Mouse (Mus musculus) heart, adult 9 months (tissue): ENCODE measurements around the gene Fblim1.
A peak's percentile ranks its signal among the peaks of the same experiment; 100 is the strongest.

ENCODE experiments used
- DNase-seq, 2 experiments: peaks; one replicate each; pipeline ENCODE4 v3.0.0; 2022; ENCODE audit warnings: low spot score in 2 of 2

Fblim1 gene

GRCm38 (mm10) chr4:141625774-141626550, 20.1 kb upstream of the Fblim1 start:
- no peak for DNase-seq

- DNase-seq: peak in 1 of 2 experiments; percentile 37
Measured at GRCm38 (mm10) chr4:141624983-141625773, 19.3 kb upstream of the Fblim1 start.

DNA sequence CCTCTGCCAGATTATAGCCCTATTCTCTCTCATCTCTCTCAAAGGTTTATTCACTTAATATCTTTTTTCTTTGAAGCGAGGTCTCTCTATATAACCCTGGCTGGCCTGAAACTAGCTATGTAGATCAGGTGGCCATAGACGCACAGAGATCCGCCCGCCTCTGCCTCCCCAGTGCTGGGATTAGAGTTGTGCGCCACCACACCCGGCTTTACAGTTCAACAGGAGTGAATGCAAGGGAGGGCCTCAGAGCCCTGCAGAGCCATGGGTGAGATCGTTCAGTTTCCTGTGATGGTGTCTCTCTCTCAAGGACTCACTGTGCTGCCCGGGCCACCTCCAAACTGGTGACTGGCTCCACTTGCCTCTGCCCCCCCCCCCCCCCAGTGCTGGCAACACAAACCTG, 18.2 kb upstream of the Fblim1 start:
- DNase-seq: no peak

GRCm38 (mm10) chr4:141623666-141624065, 17.8 kb upstream of the Fblim1 start, which contains the start of gene Slc25a34:
TSS of gene Slc25a34 (minus strand) at chr4:141623821.
- peak; percentile 86 to 90 for DNase-seq

- no peak for DNase-seq
Measured at GRCm38 (mm10) chr4:141623037-141623436, 17.1 kb upstream of the Fblim1 start.

- DNase-seq: no peak
Measured at GRCm38 (mm10) chr4:141622580-141622979, 16.7 kb upstream of the Fblim1 start.

DNA sequence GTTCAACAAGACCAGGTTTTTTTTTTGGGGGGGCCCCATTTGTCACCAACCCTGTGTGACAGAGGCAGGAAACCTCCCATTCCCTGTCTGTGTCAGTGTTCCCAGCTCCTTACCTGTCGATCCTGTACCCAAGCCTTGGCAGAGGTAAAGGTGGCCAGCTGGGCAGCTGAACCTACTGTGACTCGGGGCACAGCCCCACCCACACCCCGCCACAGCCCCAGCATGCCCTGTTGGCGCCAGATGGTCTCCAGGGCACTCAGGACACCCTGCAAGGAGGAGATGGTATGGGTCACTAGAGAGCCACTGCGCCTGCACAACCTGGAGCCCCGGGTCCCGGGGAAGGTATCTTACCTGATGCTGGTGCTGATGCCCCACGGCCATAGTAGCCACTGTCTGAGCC, 16.2 kb upstream of the Fblim1 start:
- no peak for DNase-seq

DNA sequence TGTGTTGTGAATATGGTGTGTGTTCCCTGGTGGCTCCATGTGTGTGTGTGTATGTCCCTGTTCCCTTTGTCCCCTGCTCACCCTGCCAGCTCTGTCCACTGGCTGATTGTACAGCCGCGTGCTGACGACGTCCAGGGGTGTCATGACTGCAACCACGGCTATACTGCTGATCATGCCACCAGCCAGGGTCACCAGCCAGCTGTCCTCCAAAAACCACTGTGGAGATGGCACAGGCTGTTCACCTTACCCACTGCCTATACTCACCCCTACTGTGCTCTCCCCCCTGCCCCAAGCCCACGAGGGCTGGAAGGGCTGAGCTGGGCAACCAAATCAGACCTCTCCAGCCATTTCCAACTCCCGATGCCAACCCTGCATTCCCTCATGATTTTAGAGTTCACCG, 15.4 kb upstream of the Fblim1 start:
- no peak for DNase-seq

DNA sequence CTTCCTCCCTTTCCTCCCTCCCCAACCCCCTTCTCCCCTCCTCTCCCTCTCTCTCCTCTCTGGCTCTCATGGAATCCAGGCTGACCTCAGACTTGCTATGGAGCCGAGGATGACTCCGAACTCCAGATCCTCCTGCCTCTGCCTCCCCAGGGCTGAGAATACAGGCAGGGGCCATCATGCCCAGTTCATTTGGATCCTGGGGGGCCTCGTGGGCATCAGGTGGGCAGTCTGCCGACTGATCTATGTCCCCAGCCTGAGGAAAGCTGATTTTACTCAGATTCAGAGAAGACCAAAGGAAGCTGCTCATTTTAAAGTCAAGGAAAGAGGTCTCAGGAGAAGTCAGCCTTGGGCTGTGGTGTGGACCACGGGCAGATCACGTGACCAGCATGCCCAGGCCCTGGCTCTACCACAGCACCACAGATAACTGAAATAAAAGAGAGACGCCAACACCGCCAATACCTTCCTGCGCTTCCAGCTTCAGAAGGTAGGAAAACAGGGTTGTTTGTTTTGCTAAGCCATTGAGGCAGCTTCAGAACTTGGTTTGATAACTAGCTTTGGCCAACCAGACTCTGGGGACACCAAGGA, 13.5 kb upstream of the Fblim1 start:
- no peak for DNase-seq

DNA sequence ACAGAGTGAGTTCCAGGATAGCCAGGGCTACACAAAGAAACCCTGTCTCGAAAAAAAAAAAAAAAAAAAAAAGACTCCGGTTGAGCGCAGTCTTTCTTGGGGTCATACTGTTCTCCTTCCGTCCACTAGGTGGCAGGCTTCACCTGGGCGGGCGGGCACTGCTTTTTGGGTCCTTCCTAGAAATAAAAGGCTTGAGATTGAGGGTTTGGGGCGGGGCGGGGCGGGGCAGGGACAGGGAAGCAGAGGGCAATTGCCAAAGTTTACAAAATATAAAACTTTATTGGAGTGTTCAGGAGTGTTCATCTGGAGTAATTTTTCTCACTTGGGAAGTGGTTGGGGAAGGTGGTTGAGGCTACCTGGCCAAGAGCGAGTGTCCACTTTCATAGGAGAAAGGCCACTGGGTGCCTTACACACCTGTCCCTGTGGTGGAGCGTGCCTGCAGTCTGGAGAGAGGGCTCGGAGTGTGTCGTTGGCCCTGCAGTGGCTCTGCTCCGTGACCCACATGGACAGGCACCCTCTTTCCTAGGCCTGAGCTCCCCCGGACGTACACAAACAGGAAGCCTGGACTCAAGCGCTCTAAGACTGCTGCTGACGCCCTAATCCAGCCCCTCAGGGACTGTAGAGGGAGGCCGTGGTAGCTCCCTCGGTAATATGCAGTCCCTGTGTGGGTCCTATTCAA, 12.8 kb upstream of the Fblim1 start, which contains the start of gene Tmem82:
TSS of gene Tmem82 (minus strand) at position 69 of the 679 bp plus-strand sequence.
- DNase-seq: peak in 1 of 2 experiments; percentile 55

GRCm38 (mm10) chr4:141617863-141618564, 12.1 kb upstream of the Fblim1 start:
- DNase-seq: no peak

DNA sequence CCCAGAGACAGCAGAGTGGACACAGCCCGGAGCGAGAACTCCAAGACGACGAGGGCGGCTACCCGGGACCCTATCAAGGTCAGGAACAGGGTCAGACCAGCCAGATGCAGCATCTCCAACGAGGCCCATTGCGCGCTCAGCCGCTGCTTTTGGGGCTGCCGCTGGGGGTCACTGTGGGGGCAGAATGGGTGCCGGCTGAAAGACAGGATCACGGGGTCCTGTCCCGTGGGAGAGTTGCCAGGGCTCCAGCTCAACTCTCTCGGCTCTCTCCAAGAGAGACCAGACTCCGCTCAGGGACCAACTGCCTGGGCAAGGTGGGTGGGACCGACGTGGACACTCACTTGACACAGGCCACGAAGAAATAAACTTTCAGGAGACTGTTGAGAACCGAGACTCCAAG, 11.4 kb upstream of the Fblim1 start:
- DNase-seq: peak; percentile 62 to 66

DNA sequence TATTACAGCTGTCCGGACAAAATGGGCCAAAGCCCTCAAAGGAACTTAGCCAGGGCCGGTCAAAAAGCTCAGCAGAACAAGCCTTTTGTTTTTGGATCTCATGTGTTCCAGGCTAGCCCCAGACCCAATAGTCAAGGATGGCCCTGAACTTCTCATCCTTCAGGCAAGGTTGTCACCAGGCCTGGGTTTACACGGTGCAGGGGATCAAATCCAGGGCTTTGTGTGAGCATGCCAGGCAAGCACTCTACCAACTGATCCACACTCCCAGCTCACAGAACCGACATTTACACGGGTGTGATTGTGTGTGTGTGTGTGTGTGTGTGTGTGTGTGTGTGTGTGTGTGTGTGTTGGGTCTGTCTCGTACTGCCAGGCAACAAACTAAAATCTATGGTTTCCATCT, 10.9 kb upstream of the Fblim1 start:
- no peak for DNase-seq

- no peak for DNase-seq
Measured at GRCm38 (mm10) chr4:141614946-141615345, 9.1 kb upstream of the Fblim1 start.

DNA sequence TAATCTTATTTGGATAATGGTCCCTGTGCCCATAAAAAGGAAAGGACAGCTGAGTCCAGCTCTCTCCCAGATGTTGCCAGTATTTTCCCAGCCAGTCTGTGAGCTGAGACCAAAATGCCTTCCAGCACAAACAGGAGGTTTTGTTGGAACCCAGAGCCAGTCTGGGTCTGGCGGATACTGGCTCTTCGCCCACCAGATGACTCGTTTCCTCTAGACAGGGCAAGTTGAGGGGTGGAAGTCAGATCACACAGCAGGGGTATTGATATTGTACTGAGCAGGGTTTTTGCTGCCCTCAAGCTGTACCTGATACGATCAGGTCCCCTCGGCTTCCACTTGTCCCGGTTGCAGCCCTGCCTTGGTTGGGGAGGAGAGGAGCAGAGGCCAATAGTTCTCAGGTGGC, 3.6 kb upstream of the Fblim1 start:
- DNase-seq: peak; percentile 68 to 74

- no peak for DNase-seq
Measured at GRCm38 (mm10) chr4:141605421-141605820, 475 bp downstream of the Fblim1 start.

- DNase-seq: no peak
Measured at GRCm38 (mm10) chr4:141604493-141604892, 1.4 kb downstream of the Fblim1 start.

DNA sequence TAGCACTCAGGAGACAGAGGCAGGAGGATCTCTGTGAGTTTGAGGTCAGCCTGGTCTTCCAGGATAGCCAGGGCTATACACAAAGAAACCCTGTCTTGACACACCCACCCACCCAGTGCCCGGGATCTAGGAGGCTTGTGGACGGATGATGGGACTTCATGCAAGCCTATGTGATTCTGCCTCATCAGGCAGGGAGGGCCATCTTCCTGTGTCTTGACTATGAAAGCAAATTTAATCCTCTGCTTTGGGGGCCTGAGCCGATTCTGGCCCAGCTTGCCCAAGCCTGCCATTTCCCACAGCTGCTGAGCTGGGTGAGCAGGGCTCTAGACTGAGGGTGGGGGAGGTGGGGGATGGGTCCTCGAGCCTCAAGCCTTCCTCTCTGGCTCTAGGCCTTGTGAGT, 2.0 kb downstream of the Fblim1 start:
- DNase-seq: no peak

- DNase-seq: peak; percentile 57 to 77
Measured at GRCm38 (mm10) chr4:141602523-141603223, 3.2 kb downstream of the Fblim1 start.

DNA sequence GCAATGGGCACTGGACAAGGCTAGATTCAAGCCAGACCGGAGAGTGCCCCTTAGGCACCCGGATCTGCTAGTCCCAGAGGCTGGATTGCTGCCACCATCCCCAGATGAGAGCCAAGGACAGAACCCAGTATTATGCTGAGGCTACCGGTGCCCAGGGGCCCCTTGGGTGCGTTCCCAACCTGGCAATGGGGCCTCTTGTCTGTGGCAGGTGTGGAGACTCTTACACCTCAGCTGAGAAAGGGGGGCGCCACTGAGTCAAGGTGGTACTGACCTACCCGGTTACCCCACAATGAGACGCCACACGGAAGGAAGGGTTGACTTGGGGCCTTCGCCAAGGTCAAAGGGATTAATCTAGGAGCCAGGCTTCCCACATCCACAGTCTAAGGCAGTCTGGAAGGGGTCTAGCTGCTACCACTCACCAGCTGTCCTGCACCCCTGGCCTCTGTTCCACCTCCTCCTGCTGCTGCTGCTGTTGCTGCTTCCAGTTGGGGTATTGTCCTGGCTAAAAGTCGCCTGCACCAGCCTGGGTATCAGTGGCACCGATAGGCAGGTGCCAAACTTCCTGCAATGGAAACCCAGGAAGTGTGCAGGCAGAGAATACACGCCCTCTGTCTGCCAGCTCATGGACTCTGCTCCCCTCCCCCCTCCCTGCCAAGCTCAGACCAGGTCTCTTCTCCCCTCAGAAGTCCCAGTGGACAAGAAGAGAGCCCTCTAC, 4.6 kb downstream of the Fblim1 start:
- DNase-seq: no peak
